Mouse (Mus musculus) urinary bladder, postnatal 4 days (tissue): ENCODE data around the gene Smc3.
A peak's percentile ranks its signal among the peaks of the same experiment; 100 is the strongest.
"Not testable (repeated sequence)": the region's sequence is repeated elsewhere in the genome, so short reads cannot be mapped to it uniquely, and the experiment has no call there.

Experiments used
- DNase-seq, 2 experiments: peaks; one replicate each; pipeline ENCODE4 v3.0.0; 2021 to 2022; ENCODE audit warnings: low spot score in 2 of 2

The Smc3 gene

DNA sequence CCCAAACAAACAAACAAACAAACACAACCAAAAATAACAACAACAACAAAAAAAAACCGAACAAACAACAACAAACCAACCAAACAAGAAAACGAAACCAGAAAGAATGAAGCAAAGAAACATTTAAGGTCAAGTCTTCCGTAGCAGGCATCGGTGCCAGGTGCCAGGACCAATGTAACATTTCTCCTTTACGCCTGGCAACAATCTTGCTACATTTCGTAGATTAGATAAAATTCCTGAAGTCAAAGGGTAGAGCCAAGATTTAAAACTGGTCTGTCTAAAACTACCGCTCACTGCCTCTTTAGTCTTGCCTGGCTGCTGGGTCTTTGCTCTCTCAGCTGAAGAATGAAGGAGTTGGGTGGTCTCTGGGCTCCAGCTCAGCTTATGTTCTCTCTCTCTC, 24.1 kb upstream of the Smc3 start:
- no peak for DNase-seq

GRCm38 (mm10) chr19:53577025-53577800, 23.0 kb upstream of the Smc3 start:
- DNase-seq = no peak

GRCm38 (mm10) chr19:53578597-53579252, 21.5 kb upstream of the Smc3 start:
- DNase-seq = no peak

- DNase-seq = not testable (repeated sequence)
Measured at GRCm38 (mm10) chr19:53580271-53580670, 19.9 kb upstream of the Smc3 start.

DNA sequence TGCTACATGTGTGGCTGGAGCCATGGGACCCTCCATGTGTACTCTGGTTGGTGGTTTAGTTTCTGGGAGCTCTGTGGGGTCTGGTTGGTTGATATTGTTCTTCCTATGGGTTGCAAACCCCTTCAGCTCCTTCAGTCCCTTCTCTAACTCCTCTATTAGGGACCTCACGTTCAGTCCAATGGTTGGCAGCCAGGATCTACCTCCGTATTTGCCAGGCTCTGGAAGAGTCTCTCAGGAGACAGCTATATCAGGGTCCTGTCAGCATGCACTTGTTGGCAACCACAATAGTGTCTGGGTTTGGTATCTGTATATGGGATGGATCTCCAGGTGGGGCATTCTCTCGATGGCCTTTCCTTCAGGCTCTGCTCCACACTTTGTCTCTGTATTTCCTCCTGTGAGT, 12.5 kb upstream of the Smc3 start:
- DNase-seq = not testable (repeated sequence)

GRCm38 (mm10) chr19:53588968-53589367, 11.2 kb upstream of the Smc3 start, which contains the start of gene Nutf2-ps1:
TSS of gene Nutf2-ps1 (minus strand) at chr19:53589068.
- not testable (repeated sequence) for DNase-seq

DNA sequence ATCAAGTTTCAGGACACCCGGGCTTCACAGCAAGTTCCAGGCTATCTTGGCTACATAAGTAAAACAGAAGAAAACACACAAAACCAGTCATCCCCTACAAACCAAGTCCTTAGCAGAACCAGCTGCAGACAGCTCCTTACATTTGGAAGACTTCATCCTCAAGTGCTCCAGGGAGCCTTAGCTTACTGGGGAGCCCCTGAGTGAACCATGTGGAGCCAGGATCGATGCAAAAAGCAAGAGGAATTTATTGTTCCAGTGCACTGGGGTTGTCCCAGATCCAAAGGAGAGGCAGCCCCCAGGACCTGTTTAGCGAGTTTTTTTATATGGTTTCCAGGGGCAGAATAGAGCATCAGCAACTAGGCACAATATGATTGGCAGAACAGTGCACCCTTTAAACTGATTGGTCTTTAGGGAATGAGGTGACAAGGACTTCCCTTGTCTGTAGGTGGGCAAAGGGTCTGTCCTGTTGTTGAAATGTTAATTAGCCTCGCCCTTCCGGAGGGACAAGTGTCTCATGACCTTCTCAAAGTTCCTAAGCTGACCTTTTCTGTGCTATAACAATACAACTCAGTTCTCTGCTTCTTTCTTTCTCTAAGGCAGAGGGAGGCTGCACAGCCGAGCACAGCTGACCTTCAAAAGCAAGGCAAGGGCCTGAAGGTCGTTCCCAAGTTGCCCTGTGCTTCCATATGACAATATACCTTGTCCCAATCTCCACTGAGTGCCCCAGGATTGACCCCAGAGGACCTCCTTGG, 3.3 kb upstream of the Smc3 start:
- DNase-seq = no peak

- DNase-seq = peak; percentile 55 to 63
Measured at GRCm38 (mm10) chr19:53600549-53601362, 558 bp downstream of the Smc3 start.

- DNase-seq = no peak
Measured at GRCm38 (mm10) chr19:53601363-53601655, 1.1 kb downstream of the Smc3 start.

- DNase-seq = no peak
Measured at GRCm38 (mm10) chr19:53608921-53609320, 8.7 kb downstream of the Smc3 start.

DNA sequence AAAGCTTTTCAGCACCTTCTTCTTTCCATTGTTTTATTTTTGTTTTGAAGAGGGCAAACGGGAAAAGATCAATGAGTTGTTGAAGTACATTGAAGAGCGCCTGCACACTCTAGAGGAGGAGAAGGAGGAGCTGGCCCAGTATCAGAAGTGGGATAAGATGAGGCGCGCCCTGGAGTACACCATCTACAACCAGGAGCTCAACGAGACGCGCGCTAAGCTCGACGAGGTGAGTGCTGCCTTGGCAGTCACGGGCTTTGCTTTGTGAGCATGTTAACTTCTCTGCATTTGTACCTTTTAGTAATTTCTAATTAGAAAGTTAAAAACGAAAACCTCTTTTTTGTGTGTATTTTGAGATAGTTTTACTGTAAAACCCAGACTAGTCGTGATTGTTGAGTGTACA, 21.5 kb downstream of the Smc3 start:
- no peak for DNase-seq

DNA sequence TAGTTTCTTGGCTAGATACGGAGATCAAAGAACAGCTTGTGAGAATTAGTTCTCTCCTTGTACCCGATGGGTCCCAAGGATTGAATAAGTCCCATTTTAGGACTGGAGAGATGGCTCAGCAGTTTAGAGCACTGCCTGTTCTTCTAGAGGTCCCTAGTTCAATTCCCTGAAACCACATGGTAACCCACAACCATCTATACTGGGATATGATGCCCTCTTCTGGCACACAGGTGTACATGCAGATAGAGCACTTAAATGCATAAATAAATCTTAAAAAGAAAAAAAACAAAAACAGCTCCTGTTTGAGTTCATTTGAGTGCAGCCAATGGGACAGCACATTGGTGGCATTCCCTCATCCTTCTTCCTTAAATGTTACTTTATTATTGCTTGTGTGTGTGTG, 37.8 kb downstream of the Smc3 start:
- DNase-seq = no peak

DNA sequence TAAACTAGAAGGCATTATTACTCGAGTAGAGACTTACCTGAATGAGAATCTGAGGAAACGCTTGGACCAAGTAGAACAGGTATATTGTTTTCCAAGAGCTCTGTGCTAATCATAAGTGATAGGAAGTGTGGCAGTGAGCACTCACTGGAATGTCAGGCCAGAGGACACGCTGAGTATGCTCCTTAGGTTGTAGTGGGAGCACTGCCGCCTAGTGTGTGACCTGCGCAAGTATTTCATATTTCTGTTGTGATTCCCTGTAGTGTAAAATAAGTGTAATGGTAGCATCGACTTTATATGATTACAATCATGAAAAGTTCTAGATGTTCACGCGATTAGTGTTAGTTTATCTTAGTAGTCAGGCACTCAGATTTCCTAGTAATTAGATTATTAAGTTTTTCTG, 38.5 kb downstream of the Smc3 start:
- no peak for DNase-seq

DNA sequence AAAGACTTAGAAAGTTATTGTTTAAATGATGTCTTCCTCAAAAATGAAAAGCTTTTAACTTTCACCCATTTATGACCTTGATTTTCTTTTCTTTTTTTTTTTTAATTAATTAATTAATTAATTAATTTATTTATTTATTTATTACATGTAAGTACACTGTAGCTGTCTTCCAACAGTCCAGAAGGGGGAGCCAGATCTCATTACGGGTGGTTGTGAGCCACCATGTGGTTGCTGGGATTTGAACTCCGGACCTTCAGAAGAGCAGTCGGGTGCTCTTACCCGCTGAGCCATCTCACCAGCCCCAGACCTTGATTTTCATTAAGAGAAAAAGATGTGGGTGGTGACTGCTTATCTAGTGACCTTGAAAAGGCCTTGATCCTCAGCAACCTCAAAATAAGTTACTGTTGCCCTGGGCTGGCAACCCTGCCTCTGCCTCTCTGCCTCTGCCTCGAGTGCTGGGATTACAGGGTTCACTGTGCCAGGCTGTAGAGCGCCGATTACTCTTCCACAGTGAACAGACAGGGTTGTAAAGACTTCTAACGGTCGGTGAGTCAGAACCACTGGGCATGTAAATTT, 43.9 kb downstream of the Smc3 start:
- no peak for DNase-seq

DNA sequence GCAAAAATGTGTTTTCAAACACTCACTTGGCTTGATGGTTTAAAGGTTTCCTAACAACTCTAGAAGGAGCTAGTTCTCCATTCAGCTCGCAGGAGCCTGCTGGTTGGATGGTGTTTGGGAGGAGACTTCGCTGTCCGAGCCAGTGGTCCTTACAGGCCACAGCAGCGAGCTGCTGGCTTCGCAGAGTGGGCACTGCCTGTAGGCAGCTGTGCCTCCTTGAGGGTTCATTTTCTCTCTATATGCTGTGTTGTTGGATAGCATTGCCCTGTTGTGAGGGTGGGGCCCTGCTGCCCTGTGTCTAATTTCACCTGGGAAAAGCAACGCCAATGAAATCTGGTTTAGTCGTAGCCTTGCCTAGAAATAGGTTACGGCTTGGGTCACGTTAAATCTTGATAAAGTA, 47.1 kb downstream of the Smc3 start:
- DNase-seq = no peak

DNA sequence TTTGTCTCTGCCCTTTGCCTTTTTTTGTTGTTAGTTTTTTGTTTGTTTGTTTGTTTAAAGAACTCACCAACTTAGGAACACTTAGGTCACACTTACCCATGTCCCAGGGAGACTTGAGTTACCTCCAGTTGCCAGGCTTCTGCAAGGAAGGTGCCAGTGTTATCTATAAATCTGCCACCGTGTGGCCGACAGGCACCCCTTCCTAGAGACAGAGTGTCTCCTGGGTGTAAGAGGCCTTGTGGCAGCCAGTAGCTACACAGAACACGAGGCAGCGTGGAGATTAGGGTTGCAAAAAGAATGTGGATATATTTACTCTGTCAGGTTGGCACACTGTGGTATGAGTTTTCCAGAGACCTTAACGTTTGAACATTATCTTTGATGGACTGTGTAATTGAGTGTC, 47.9 kb downstream of the Smc3 start:
- no peak for DNase-seq

DNA sequence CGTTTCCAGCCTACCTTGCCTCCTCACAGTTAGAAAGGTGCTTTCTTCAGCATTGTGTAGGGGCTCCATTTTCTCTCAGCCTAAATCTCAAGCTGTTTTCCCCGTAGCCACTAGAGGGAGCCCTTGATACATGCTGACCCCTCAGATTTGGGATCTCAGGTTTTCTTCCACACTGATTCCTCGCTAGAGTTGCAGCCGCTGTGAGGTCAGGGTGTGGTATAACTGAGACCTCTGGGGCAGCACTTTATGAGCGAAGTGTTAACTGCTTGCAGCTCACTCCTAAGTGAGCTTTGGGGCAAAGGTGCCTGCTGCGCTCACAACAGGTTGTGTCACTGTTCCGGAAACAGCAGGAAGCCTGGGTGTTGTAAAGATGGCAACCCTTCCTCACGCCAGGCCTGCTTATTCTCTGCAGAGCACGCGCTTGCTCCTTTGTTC, 48.6 kb downstream of the Smc3 start:
- DNase-seq = peak; percentile 53 to 70

- DNase-seq = no peak
Measured at GRCm38 (mm10) chr19:53649361-53649760, 49.2 kb downstream of the Smc3 start.

GRCm38 (mm10) chr19:53649802-53650201, 49.6 kb downstream of the Smc3 start:
- no peak for DNase-seq

- no peak for DNase-seq
Measured at GRCm38 (mm10) chr19:53650921-53651320, 50.7 kb downstream of the Smc3 start.

DNA sequence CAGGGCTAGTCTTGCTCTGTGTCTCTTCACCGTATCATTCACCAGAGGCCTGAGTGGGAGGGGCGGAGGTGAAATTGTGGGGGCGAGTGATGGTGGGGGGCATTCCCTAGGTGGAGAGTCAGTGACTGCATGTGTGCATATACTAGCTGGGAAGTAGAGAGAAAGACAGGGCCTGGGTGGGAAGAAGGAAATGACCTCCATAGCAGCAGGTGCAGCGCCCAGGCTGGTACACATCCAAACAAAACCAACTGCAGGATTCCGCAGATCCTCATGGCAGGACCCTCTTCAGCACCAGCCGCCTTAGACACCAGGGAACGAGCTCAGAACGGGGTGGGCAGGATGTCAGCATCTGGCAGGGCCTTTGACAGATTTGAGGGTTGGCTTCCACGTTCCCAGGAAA, 52.1 kb downstream of the Smc3 start:
- DNase-seq = no peak
